Mouse (Mus musculus): ENCODE data around the gene Slc30a2.
"Not testable (repeated sequence)": the region's sequence is repeated elsewhere in the genome, so short reads cannot be mapped to it uniquely, and the experiment has no call there.

Slc30a2 gene

DNA sequence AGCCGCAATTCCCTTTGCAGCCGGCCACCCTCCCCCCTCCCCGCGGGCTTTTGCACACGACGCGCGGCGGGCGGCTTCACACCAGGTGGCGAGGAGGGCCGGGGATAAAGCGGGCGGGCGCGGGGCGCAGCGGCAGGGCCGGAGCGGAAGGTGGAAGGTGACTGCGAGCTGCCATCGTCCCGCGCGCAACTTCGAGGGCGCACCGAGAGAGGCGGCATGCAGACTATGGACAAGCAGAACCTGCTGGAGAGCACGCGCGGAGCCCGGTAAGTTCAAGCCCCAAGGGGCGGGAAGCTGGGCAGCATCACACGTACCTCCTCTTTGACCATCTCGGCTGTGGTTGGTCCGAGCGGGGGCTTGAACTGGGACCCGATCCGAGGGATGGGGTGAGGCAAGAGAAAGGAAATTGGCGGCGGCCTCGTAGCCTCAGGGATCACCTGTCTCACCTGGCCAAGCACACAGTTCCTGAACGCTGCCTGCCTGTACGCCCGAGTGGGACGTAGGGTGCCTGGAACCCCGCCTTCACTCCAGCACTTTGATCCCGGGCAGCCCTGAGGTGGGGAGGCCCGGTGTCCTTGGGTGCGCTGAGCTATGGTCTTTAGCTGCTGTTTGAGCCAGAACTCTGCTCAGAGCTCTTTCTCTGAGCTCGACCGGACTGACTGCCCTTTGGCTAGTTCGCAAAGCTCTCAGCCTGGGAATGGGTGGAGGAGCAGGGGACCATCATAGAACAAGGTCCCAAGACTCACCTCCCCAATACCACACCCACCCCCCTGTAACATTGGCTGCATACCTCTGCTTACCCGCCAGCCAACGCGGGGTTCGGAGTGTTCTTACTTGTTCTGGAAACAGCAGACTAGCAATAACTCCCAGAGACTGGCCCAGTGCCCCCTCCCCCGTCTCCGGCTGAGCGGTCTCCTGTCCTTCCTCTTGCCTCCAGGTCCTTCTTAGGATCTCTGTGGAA lies at the start of gene Slc30a2:
Gene Slc30a2, plus strand, starts transcription at position 111 of the 961 bp plus-strand sequence.
- no peak for DNase-seq

DNA sequence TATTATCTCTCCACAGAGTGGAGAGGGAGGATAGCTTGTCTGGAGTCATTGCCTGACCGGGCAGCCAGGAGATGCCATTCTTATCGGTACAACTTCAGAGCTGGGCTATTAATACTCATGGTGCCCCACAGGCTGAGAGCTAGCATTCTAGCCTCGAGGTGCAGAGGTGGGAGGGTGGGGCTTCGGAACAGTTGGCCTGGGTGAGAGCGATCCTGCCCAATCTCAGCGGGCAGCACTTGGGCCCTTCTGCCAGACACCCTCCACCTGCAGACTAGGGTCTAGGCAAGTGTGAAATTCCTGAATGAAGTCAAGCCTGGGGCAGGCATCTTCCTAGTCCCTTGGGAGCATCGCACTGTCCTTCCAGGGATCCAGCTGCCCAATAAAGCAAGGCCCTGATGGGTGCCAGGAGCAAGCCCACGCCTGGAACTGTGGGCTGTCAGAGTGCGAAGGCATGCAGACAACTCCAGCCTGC lies 49.3 kb upstream of the Slc30a2 start:
- no peak for DNase-seq

DNA sequence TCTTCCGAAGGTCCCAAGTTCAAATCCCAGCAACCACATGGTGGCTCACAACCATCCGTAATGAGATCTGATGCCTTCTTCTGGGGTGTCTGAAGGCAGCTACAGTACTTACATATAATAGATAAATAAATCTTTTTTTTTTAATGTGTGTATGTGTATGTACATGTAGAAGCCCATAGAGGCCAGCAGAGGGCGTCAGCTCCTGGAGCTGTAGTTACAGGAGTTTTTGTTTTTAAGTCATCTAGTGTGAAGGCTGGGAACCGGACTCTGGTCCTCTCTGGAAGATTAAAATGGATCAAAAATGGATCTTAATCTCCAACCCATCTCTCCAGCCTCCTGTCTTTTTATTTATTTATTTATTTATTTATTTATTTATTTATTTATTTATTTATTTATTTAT lies 46.9 kb upstream of the Slc30a2 start:
- not testable (repeated sequence) for DNase-seq

DNA sequence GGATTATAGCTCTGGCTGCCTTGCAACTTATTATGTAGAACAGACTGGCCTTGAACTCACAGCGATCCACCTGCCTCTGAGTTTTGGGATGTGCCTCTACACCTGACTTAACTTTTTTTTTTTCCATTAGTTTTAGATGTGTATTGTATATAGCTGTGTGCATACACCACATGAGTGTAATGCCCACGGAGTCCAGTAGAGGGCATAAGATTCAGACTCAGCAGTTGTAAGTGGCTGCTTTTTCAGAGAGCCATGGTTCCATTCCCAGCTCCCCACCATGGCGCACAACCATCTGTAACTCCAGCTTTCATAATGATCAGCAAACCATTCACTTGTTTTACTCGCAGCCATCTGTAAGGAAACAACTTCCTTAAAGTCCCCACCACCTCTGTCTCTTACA lies 46.5 kb upstream of the Slc30a2 start:
- DNase-seq, result no peak

- no peak for DNase-seq
Measured at GRCm38 (mm10) chr4:134297369-134297768, 45.6 kb upstream of the Slc30a2 start.

GRCm38 (mm10) chr4:134298626-134299497 lies 44.1 kb upstream of the Slc30a2 start:
- DNase-seq, result no peak

- no peak for DNase-seq
Measured at GRCm38 (mm10) chr4:134299498-134299810, 43.5 kb upstream of the Slc30a2 start.

- no peak for DNase-seq
Measured at GRCm38 (mm10) chr4:134300316-134300715, 42.7 kb upstream of the Slc30a2 start.

DNA sequence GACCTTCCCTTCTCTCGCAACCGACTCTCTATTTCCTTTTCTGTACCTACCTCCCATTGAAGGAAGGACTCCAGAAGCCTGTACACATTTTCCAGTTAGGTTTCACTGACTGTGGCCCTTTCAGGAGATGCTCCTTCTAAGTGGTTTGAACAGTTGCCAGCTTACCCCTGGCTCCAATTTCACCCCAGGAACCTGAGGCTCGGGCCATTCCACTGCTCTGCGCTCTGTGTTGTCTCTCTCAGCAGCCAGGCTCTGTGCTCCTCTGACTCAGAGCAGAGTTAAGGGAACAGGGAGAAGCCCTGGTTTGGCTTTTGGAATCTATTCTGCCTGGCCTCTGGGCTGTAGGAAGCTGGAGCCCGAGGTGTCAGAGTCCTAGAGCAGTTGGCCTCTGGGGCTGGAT lies 40.9 kb upstream of the Slc30a2 start:
- no peak for DNase-seq

DNA sequence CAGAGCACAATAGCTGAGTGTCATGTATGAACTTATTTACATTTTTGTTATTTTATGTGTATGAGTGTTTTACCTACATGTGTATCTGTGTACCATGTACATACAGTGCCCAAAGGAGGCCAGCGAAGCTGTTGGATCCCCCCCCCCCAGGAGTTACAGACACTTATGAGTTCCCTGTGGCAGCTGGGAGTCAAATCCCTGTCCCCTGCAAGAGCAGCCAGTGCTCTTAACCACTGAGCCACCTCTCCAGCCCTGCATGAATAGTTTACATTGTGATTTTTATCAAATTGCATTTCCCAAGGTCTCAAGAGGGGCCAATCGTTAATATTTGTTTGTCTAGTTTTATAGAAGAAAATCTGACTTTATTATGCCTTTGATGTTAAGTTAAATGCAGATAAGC lies 36.0 kb upstream of the Slc30a2 start:
- no peak for DNase-seq

GRCm38 (mm10) chr4:134307367-134308072 lies 35.5 kb upstream of the Slc30a2 start:
- no peak for DNase-seq

GRCm38 (mm10) chr4:134310106-134310505 lies 32.9 kb upstream of the Slc30a2 start:
- no peak for DNase-seq

GRCm38 (mm10) chr4:134310656-134311055 lies 32.3 kb upstream of the Slc30a2 start:
- DNase-seq, result no peak

DNA sequence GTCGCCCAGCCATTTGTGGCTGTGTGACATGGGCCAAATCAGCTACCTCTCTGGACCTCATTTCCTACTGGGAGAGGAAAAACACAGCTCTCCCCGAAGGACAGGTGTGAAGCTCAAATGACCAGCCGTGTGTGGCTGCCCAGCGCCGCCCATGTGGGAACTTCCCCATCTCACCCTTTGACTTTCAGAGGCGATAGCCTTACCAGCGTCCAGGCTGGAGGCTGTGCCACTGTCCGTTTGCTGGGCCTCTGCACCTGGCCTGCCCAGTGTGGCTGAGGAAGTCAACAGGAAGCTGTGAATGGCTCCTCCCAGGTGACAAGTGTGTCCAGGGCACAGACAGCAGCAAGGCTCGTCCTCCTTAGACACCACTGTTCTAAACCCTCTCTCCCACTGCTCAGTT lies 31.2 kb upstream of the Slc30a2 start:
- no peak for DNase-seq

DNA sequence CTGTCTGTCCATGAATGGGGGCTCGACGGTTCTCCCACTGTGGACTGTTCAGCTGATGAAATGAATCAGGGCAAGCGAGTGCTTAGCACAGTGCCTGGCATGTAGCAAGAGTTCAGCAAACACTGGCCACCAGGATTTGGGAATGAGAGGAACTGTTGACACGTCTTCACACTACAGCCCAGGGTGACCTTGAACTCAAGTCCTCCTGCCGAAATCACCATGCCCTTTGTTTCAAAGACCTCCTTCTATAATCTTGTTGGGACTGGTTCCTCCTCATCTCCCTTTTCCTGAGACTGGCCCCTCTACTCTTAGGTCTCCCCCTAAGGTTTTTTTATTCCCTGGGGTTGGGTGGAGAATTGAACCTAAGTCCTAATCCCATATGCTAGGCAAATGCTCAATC lies 30.6 kb upstream of the Slc30a2 start:
- DNase-seq, result no peak

GRCm38 (mm10) chr4:134312901-134313300 lies 30.1 kb upstream of the Slc30a2 start:
- DNase-seq, result no peak

GRCm38 (mm10) chr4:134314081-134314655 lies 28.8 kb upstream of the Slc30a2 start:
- no peak for DNase-seq

GRCm38 (mm10) chr4:134314876-134315275 lies 28.1 kb upstream of the Slc30a2 start, which contains the start of gene Trim63:
Trim63 (plus strand) TSS chr4:134315120.
- no peak for DNase-seq

GRCm38 (mm10) chr4:134315470-134315869 lies 27.5 kb upstream of the Slc30a2 start:
- no peak for DNase-seq

- DNase-seq, result no peak
Measured at GRCm38 (mm10) chr4:134316390-134316789, 26.6 kb upstream of the Slc30a2 start.

DNA sequence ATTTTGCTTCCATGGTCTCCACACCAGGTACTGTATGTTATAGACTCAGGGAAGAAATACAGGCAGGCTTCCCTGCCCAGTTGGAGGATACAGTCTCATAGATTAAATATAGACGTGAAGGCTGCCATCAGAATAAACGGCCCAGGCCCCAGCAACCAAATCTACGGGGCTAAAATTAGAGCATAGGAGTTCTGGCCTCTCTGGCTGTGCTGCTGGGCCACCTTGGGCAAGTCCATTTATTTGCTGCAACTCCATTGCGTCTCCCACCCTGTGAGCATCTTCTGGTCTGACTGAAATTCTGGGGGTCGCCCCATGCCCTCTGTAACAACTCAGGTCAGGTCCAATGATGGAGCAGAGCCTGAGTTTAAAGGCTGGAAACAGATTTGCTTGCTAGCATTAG lies 23.9 kb upstream of the Slc30a2 start:
- no peak for DNase-seq

- no peak for DNase-seq
Measured at GRCm38 (mm10) chr4:134319674-134320073, 23.3 kb upstream of the Slc30a2 start.

GRCm38 (mm10) chr4:134321524-134321923 lies 21.5 kb upstream of the Slc30a2 start:
- DNase-seq, result no peak
